Mouse (Mus musculus): ENCODE data around the gene Dnajb3. TPM values are rescaled to one million over a fixed set of nuclear protein-coding genes. Genes with fewer than 3 reads are reported as not detected.

Dnajb3 gene
- polyA plus RNA-seq, 1 experiment from 2014 or later: 3.9 TPM

GRCm38 (mm10) chr1:88230981-88231802, 25.6 kb upstream of the Dnajb3 start:
- Histone ChIP-seq H3K27me3 (ENCODE audit: control insufficient read depth, insufficient read depth, low read length) (no peaks in the 10 kb centered on the region), H3K4me2 (ENCODE audit: low read length) (no peak overlapping the region), H3K4me1 (ENCODE audit: control insufficient read depth in 2 of 2, insufficient read depth in 2 of 2, low read length in 2 of 2) (no peaks in the 10 kb centered on the region), H3K4me3 (ENCODE audit: control insufficient read depth in 1 of 2, insufficient read depth in 1 of 2, low read depth in 1 of 2, low read length in 2 of 2) (no peak overlapping the region), H3K9me3 (ENCODE audit: control insufficient read depth, low read length) (peaks cover 100% of the 10 kb centered on the region), H3K27ac (replicated peaks in 1 of 2; ENCODE audit: control insufficient read depth in 1 of 2, insufficient read depth in 1 of 2, low read depth in 2 of 2, low read length in 2 of 2) (no peak overlapping the region), H3K9ac (ENCODE audit: low read length) (no peak overlapping the region), H3K36me3 (ENCODE audit: control insufficient read depth, insufficient read depth, low read length) (no peaks in the 10 kb centered on the region)
- no peak for ATAC-seq (ENCODE audit: insufficient number of reproducible peaks, insufficient read depth, low FRiP score, low read depth)
- 65% methylated on average over 6 of the region's 6 CpGs for WGBS

- H3K4me1 ChIP-seq (ENCODE audit: control insufficient read depth in 2 of 2, insufficient read depth in 2 of 2, low read length in 2 of 2): no peaks in the 10 kb centered on the region
- no peak overlapping the region for H3K4me3 ChIP-seq (ENCODE audit: control insufficient read depth in 1 of 2, insufficient read depth in 1 of 2, low read depth in 1 of 2, low read length in 2 of 2)
- 66% methylated on average over 7 of the region's 7 CpGs for WGBS
- H3K9me3 ChIP-seq (ENCODE audit: control insufficient read depth, low read length): peaks cover 99% of the 10 kb centered on the region
- H3K4me2 ChIP-seq (ENCODE audit: low read length): no peak overlapping the region
- no peak overlapping the region for H3K9ac ChIP-seq (ENCODE audit: low read length)
- H3K36me3 ChIP-seq (ENCODE audit: control insufficient read depth, insufficient read depth, low read length): no peaks in the 10 kb centered on the region
- H3K27me3 ChIP-seq (ENCODE audit: control insufficient read depth, insufficient read depth, low read length): no peaks in the 10 kb centered on the region
- H3K27ac ChIP-seq (replicated peaks in 1 of 2; ENCODE audit: control insufficient read depth in 1 of 2, insufficient read depth in 1 of 2, low read depth in 2 of 2, low read length in 2 of 2): no peak overlapping the region
- ATAC-seq (ENCODE audit: insufficient number of reproducible peaks, insufficient read depth, low FRiP score, low read depth): no peak
Observed at GRCm38 (mm10) chr1:88230421-88230820, 24.8 kb upstream of the Dnajb3 start.

DNA sequence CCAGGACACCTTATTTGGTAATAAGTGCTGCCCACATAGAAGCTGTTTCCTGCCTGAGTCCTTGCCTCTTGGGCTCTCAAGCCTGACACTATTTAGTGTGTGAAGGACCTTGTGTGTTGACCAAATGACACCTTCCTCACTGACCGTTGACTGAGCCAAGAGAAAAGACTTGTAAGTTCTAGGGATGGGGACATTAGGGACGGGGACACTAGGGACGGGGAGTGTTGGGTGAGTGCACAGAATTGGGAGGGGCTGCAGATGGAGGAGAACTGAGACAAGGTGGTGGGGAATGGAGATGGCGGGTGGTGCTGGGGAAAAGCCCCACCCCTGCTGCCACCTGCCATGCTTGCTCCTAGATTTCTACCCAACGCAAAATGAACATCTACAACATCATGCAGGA, 24.4 kb upstream of the Dnajb3 start:
- ATAC-seq (ENCODE audit: insufficient number of reproducible peaks, insufficient read depth, low FRiP score, low read depth): no peak
- 75% methylated on average over 5 of the region's 5 CpGs for WGBS
- peaks cover 97% of the 10 kb centered on the region for H3K9me3 ChIP-seq (ENCODE audit: control insufficient read depth, low read length)

DNA sequence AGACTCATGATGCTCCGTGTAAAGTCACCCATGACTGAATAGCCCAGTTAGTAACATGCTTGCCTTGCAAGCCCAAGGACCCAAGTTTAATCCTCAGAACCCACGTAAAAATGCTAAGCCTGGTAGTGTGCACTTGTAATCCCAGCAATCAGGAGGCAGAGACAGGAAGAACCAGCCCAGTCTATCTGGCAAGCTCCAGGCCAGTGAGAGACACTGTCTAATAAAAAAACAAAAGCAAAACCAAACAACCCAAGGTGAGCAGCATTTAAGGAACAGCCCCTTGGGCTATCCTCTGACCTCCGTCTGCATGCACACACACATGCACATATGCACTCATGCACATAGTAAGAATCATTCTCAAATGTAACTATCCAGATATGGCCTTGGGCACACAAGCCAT, 24.0 kb upstream of the Dnajb3 start:
- no peaks in the 10 kb centered on the region for H3K4me1 ChIP-seq (ENCODE audit: control insufficient read depth in 2 of 2, insufficient read depth in 2 of 2, low read length in 2 of 2)
- H3K36me3 ChIP-seq (ENCODE audit: control insufficient read depth, insufficient read depth, low read length): no peaks in the 10 kb centered on the region
- 69% methylated on average over 3 of the region's 3 CpGs for WGBS
- no peak overlapping the region for H3K9ac ChIP-seq (ENCODE audit: low read length)
- H3K4me2 ChIP-seq (ENCODE audit: low read length): no peak overlapping the region
- H3K9me3 ChIP-seq (ENCODE audit: control insufficient read depth, low read length): peaks cover 93% of the 10 kb centered on the region
- H3K27ac ChIP-seq (replicated peaks in 1 of 2; ENCODE audit: control insufficient read depth in 1 of 2, insufficient read depth in 1 of 2, low read depth in 2 of 2, low read length in 2 of 2): no peak overlapping the region
- ATAC-seq (ENCODE audit: insufficient number of reproducible peaks, insufficient read depth, low FRiP score, low read depth): no peak
- H3K27me3 ChIP-seq (ENCODE audit: control insufficient read depth, insufficient read depth, low read length): no peaks in the 10 kb centered on the region
- H3K4me3 ChIP-seq (ENCODE audit: control insufficient read depth in 1 of 2, insufficient read depth in 1 of 2, low read depth in 1 of 2, low read length in 2 of 2): no peak overlapping the region

More for the DNA sequence above, 24.4 kb upstream of the Dnajb3 start:
- Histone ChIP-seq H3K4me3 (ENCODE audit: control insufficient read depth in 1 of 2, insufficient read depth in 1 of 2, low read depth in 1 of 2, low read length in 2 of 2) (no peak overlapping the region), H3K9ac (ENCODE audit: low read length) (no peak overlapping the region), H3K36me3 (ENCODE audit: control insufficient read depth, insufficient read depth, low read length) (no peaks in the 10 kb centered on the region), H3K4me2 (ENCODE audit: low read length) (no peak overlapping the region), H3K27me3 (ENCODE audit: control insufficient read depth, insufficient read depth, low read length) (no peaks in the 10 kb centered on the region), H3K27ac (replicated peaks in 1 of 2; ENCODE audit: control insufficient read depth in 1 of 2, insufficient read depth in 1 of 2, low read depth in 2 of 2, low read length in 2 of 2) (no peak overlapping the region), H3K4me1 (ENCODE audit: control insufficient read depth in 2 of 2, insufficient read depth in 2 of 2, low read length in 2 of 2) (no peaks in the 10 kb centered on the region)

DNA sequence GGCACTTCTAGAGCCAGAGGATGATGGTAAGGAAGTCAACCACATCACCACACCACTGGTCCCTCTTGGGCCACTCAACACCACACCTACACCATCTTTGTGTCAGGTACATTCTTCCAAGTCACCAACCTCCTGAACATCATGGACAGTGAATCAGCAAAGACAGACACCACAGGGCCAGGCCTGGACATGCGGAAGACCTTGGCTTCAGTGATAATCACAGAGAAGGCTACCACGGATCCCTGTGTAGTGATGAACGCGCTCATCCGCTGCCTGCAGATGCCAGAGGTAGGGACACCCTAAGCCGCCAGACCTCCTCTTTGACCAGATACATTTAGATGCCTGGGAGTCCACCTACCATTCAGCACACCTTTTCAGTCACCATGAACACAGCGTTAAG, 22.5 kb upstream of the Dnajb3 start:
- ATAC-seq (ENCODE audit: insufficient number of reproducible peaks, insufficient read depth, low FRiP score, low read depth): peak; percentile 6; the same call in 1 of the 2 replicates
- WGBS: 66% methylated on average over 7 of the region's 7 CpGs

DNA sequence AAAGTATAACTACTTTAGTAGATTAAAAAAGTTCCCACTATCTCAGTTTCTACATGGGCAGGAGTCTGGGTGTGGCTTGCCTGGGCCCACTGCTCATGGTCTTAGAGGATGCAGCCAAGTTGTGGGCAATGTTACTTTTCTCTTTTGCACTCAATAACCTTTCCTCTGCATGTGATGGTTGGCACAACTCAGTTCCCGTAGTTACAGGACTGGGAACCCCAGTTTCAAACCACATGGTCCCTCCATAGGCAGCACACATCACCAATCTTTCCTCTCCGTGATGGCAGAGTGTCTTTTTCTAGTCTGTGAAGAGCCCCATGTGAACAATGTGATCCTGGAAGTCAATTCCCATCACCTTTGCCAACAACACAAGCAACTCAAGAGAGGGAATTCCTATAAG, 21.9 kb upstream of the Dnajb3 start:
- no peak for ATAC-seq (ENCODE audit: insufficient number of reproducible peaks, insufficient read depth, low FRiP score, low read depth)

More for the DNA sequence above, 22.5 kb upstream of the Dnajb3 start:
- Histone ChIP-seq H3K9ac (ENCODE audit: low read length) (no peak overlapping the region), H3K4me1 (ENCODE audit: control insufficient read depth in 2 of 2, insufficient read depth in 2 of 2, low read length in 2 of 2) (no peaks in the 10 kb centered on the region), H3K36me3 (ENCODE audit: control insufficient read depth, insufficient read depth, low read length) (no peaks in the 10 kb centered on the region), H3K4me2 (ENCODE audit: low read length) (no peak overlapping the region), H3K4me3 (ENCODE audit: control insufficient read depth in 1 of 2, insufficient read depth in 1 of 2, low read depth in 1 of 2, low read length in 2 of 2) (no peak overlapping the region), H3K9me3 (ENCODE audit: control insufficient read depth, low read length) (peaks cover 78% of the 10 kb centered on the region), H3K27ac (replicated peaks in 1 of 2; ENCODE audit: control insufficient read depth in 1 of 2, insufficient read depth in 1 of 2, low read depth in 2 of 2, low read length in 2 of 2) (no peak overlapping the region), H3K27me3 (ENCODE audit: control insufficient read depth, insufficient read depth, low read length) (no peaks in the 10 kb centered on the region)

DNA sequence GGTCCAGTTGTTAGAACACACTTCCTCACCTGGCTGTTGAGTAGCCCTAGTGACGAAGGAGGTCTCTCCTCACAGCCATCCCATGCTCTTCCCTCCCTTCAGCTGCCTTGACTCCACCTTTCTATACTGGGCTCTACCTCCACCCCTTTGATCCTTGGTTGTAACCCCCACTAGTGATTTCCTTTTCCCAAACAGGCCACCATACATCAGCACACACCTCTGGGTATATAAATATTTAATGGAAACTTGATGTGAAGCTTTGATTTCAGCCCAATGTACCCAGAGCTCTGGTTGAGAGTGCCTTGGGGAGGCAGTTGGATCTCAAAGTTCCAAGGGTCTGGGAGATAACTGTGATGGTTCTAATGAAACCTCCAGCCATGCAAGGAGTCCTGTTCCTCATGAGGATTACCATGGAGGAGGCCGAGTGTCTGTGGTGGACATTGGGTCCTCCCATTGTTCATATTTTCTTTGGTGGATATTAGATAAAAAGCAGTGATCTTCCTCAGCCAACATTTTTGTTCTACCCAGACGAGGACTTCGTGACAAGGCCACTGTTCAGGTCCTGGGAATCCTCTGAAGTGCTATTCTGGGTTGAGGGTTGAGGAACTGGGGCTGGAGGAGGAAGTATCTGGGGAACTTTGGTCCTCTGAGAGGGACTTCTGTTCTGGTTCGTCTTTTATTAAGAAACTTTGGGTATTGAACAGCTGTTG, 21.2 kb upstream of the Dnajb3 start, which contains the start of gene Mroh2a:
Gene Mroh2a (plus strand): TSS at position 317 of the 710 bp plus-strand sequence.
- peaks cover 69% of the 10 kb centered on the region for H3K9me3 ChIP-seq (ENCODE audit: control insufficient read depth, low read length)
- no peak for ATAC-seq (ENCODE audit: insufficient number of reproducible peaks, insufficient read depth, low FRiP score, low read depth)
- H3K27ac ChIP-seq (replicated peaks in 1 of 2; ENCODE audit: control insufficient read depth in 1 of 2, insufficient read depth in 1 of 2, low read depth in 2 of 2, low read length in 2 of 2): no peak within 1 kb of the TSS

More for the DNA sequence above, 21.9 kb upstream of the Dnajb3 start:
- no peak overlapping the region for H3K4me2 ChIP-seq (ENCODE audit: low read length)
- no peaks in the 10 kb centered on the region for H3K27me3 ChIP-seq (ENCODE audit: control insufficient read depth, insufficient read depth, low read length)
- no peak overlapping the region for H3K27ac ChIP-seq (replicated peaks in 1 of 2; ENCODE audit: control insufficient read depth in 1 of 2, insufficient read depth in 1 of 2, low read depth in 2 of 2, low read length in 2 of 2)
- peaks cover 72% of the 10 kb centered on the region for H3K9me3 ChIP-seq (ENCODE audit: control insufficient read depth, low read length)
- WGBS: 50% methylated on average over 2 of the region's 2 CpGs
- no peak overlapping the region for H3K9ac ChIP-seq (ENCODE audit: low read length)
- no peaks in the 10 kb centered on the region for H3K4me1 ChIP-seq (ENCODE audit: control insufficient read depth in 2 of 2, insufficient read depth in 2 of 2, low read length in 2 of 2)
- H3K36me3 ChIP-seq (ENCODE audit: control insufficient read depth, insufficient read depth, low read length): no peaks in the 10 kb centered on the region
- no peak overlapping the region for H3K4me3 ChIP-seq (ENCODE audit: control insufficient read depth in 1 of 2, insufficient read depth in 1 of 2, low read depth in 1 of 2, low read length in 2 of 2)

More for the DNA sequence above, 21.2 kb upstream of the Dnajb3 start, which contains the start of gene Mroh2a:
- H3K27me3 ChIP-seq (ENCODE audit: control insufficient read depth, insufficient read depth, low read length): no peaks in the 10 kb centered on the region
- no peak within 1 kb of the TSS for H3K9ac ChIP-seq (ENCODE audit: low read length)
- no peaks in the 10 kb centered on the region for H3K36me3 ChIP-seq (ENCODE audit: control insufficient read depth, insufficient read depth, low read length)
- H3K4me3 ChIP-seq (ENCODE audit: control insufficient read depth in 1 of 2, insufficient read depth in 1 of 2, low read depth in 1 of 2, low read length in 2 of 2): no peak within 1 kb of the TSS
- WGBS: 49% methylated on average over 5 of the region's 5 CpGs
- no peak within 1 kb of the TSS for H3K4me2 ChIP-seq (ENCODE audit: low read length)
- no peaks in the 10 kb centered on the region for H3K4me1 ChIP-seq (ENCODE audit: control insufficient read depth in 2 of 2, insufficient read depth in 2 of 2, low read length in 2 of 2)
